Mouse (Mus musculus) heart, adult 2 months (tissue): ENCODE results near the gene Nkiras2.

ENCODE experiments used
- CTCF ChIP-seq: fragments of 200-600 bp; IDR thresholded peaks from 2 replicates; pipeline ENCODE4 v1.8.1; 2022; ENCODE audit warnings: antibody characterized with exemption, mild to moderate bottlenecking, moderate library complexity
- EP300 ChIP-seq: fragments of 200-500 bp; IDR thresholded peaks from 2 replicates; pipeline ENCODE4 v1.6.1; 2011; ENCODE audit warnings: low read depth, low read length, control low read depth; ENCODE audit not compliant: insufficient read depth
- POLR2A ChIP-seq: fragments of 200-500 bp; IDR thresholded peaks from 2 replicates; pipeline ENCODE4 v1.6.1; 2011; ENCODE audit warnings: mild to moderate bottlenecking, low read depth, low read length, control low read depth; ENCODE audit not compliant: insufficient read depth

GRCm38 (mm10) chr11:100659806-100660205, 40.8 kb downstream of the Nkiras2 start:
- TF ChIP-seq CTCF (no peak), POLR2A (no peak), EP300 (no peak)
